Mouse (Mus musculus) thymus, adult 2 months (tissue): ENCODE measurements around the gene Tmem132e. TPM values are rescaled to one million over a fixed set of nuclear protein-coding genes. Genes with fewer than 3 reads are reported as not detected.

ENCODE experiments used
- DNase-seq: peaks from one replicate; pipeline ENCODE4 v3.0.0; 2021
- H3K27ac ChIP-seq: fragments of 200-500 bp; 2 replicates; pipeline ENCODE4 v1.5.1; 2012; ENCODE audit warnings: low read length, control low read depth; ENCODE audit not compliant: control insufficient read depth, insufficient read depth
- H3K27me3 ChIP-seq: fragments of 200-500 bp; 2 replicates; pipeline ENCODE4 v1.6.1; 2012; ENCODE audit warnings: mild to moderate bottlenecking, low read length, moderate library complexity, mixed read lengths; ENCODE audit not compliant: control insufficient read depth, insufficient read depth
- H3K36me3 ChIP-seq: fragments of 200-500 bp; 2 replicates; pipeline ENCODE4 v1.6.1; 2012; ENCODE audit warnings: mild to moderate bottlenecking, low read length, moderate library complexity; ENCODE audit not compliant: control insufficient read depth, insufficient read depth
- H3K4me1 ChIP-seq: fragments of 200-500 bp; replicated peaks from 2 replicates; pipeline ENCODE4 v1.6.1; 2012; ENCODE audit warnings: low read length; ENCODE audit not compliant: control insufficient read depth, insufficient read depth
- H3K4me3 ChIP-seq: fragments of 200-500 bp; 2 replicates; pipeline ENCODE4 v1.5.1; 2012; ENCODE audit warnings: mild to moderate bottlenecking, low read length, control low read depth, moderate library complexity; ENCODE audit not compliant: control insufficient read depth, insufficient read depth
- CTCF ChIP-seq: fragments of 200-500 bp; IDR thresholded peaks from 2 replicates; pipeline ENCODE4 v1.5.1; 2012; ENCODE audit warnings: mild to moderate bottlenecking, control low read depth, low read length, moderate library complexity, borderline replicate concordance; ENCODE audit not compliant: control insufficient read depth, poor library complexity, insufficient read depth; ENCODE audit errors: extremely low read depth
- POLR2A ChIP-seq: fragments of 200-500 bp; IDR thresholded peaks from 2 replicates; pipeline ENCODE4 v1.6.1; 2012; ENCODE audit warnings: mild to moderate bottlenecking, low read length, control low read depth, moderate library complexity; ENCODE audit not compliant: control insufficient read depth, poor library complexity, insufficient read depth; ENCODE audit errors: extremely low read depth
- WGBS: fragments of 180-500 bp; shearing (Covaris S2); methylation state at CpG from one replicate; pipeline ENCODE4 v1.1.7; 2018; 5-methylcytosine and 5-hydroxymethylcytosine counted together
- polyA plus RNA-seq: library from polyadenylated mRNA; depleted of rRNA; stranded (reverse); fragments of >200 nt; gene quantifications from 2 replicates; pipeline ENCODE4 v1.2.3, GENCODE M21; 2012

The Tmem132e gene
- polyA plus RNA-seq, 1 experiment = 0.13 TPM

DNA sequence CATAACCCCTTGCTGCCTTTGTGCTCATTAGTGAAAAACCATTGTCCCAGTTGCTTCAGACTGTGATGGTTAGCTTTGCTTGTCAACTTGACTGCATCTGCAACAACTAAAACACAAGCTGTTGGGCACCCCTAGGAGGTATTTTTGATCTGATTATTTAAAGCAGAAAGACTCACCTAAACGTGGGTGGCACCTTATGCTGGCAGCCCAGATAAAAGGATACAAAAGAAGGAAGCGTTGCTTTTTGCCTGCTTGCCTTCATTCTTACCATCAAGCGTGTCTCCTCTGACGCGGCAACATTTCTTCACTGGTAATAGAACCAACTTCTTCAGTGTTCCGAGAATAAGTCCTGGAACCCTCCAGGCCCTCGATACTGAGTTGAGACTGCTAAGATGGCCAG is 72.6 kb downstream of the Tmem132e start:
- H3K27ac ChIP-seq = no peak overlapping the region
- no peaks in the 10 kb centered on the region for H3K4me1 ChIP-seq
- H3K27me3 ChIP-seq = no peaks in the 10 kb centered on the region
- no peak for DNase-seq
- TF ChIP-seq POLR2A = no peak
- TF ChIP-seq CTCF = no peak
- 85% methylated on average over 7 of the region's 7 CpGs for WGBS
- no peak overlapping the region for H3K4me3 ChIP-seq
- H3K36me3 ChIP-seq = no peaks in the 10 kb centered on the region

DNA sequence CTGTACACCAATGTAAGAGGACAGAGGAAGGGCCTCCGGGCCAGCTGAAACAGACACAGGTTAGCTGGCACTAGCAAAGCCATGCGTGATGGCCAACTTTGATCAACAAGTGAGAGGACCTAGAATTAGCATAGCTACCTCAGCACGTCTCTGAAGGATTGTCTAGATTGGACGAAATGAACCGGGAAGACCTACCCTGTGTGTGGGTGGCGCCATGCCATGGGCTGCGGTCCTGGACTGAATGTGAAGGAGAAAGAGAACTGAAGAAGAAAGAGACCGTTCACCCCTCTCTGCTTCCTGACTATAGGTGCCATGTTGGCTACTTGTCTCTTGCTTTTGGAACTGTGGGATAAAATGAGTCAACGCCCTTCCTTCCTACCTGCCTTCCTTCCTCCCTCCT is 76.8 kb downstream of the Tmem132e start:
- 93% methylated on average over 9 of the region's 9 CpGs for WGBS
- H3K36me3 ChIP-seq = no peaks in the 10 kb centered on the region
- no peaks in the 10 kb centered on the region for H3K4me1 ChIP-seq
- no peaks in the 10 kb centered on the region for H3K27me3 ChIP-seq
- no peak overlapping the region for H3K4me3 ChIP-seq
- H3K27ac ChIP-seq = no peak overlapping the region
- TF ChIP-seq POLR2A (no peak), CTCF (no peak)
- no peak for DNase-seq

GRCm38 (mm10) chr11:82467218-82467617 is 78.5 kb downstream of the Tmem132e start:
- Histone ChIP-seq H3K4me3 (no peak overlapping the region), H3K27ac (no peak overlapping the region), H3K36me3 (no peaks in the 10 kb centered on the region), H3K27me3 (no peaks in the 10 kb centered on the region), H3K4me1 (no peaks in the 10 kb centered on the region)
- TF ChIP-seq CTCF (no peak), POLR2A (no peak)
- 87% methylated on average over 7 of the region's 7 CpGs for WGBS
- no peak for DNase-seq

DNA sequence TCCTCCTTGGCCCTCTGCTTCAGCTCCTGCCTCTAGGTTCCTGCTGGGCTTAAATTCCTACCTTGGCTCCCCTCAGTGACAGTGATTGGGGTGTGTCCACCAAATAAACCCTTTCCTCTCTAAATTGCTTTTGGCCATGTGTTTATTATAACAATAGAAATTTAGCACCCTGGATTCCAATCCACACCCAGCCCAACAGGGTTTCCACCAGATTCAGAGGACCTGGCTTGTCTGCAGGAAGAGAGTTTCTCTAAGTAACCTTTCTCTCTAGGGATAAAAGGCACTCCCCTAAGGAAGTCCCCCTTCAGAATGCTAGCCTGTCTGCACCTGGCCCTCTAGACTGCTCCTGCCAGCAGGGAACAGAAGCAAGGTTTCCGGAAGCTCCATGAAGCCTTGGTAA is 82.4 kb downstream of the Tmem132e start:
- Histone ChIP-seq H3K27me3 (no peaks in the 10 kb centered on the region), H3K27ac (no peak overlapping the region), H3K36me3 (no peaks in the 10 kb centered on the region), H3K4me3 (no peak overlapping the region), H3K4me1 (no peaks in the 10 kb centered on the region)
- no peak for TF ChIP-seq CTCF
- no peak for TF ChIP-seq POLR2A
- DNase-seq = no peak
- WGBS = 93% methylated on average over 1 of the region's 1 CpGs

GRCm38 (mm10) chr11:82473137-82473621 is 84.5 kb downstream of the Tmem132e start:
- 59% methylated on average over 12 of the region's 12 CpGs for WGBS
- Histone ChIP-seq H3K36me3 (no peaks in the 10 kb centered on the region), H3K27me3 (no peaks in the 10 kb centered on the region), H3K4me1 (no peaks in the 10 kb centered on the region), H3K4me3 (no peak overlapping the region), H3K27ac (no peak overlapping the region)
- DNase-seq = no peak
- TF ChIP-seq CTCF (no peak), POLR2A (no peak)

DNA sequence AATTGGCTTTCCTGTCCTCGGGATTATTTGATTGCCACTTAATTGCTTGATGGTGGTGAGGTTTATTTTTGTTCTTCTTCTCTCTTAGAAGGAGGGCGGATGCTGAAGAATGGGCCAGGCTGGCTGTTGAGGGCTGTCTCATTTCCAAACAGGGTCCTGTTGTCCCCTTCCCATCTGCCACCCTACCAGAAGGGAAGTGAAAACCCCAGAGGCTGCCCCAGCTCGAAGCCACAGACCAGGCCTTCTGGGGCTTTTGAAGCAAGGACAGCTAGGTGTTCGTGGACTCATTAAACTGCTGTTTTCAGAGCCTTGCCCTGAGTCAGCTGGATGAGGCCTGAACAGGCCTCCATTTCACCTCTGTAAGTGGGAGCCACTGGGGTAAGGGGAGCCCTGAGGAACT is 87.4 kb downstream of the Tmem132e start:
- no peak for TF ChIP-seq CTCF
- no peak for TF ChIP-seq POLR2A
- no peak for DNase-seq
- H3K4me3 ChIP-seq = no peak overlapping the region
- no peaks in the 10 kb centered on the region for H3K36me3 ChIP-seq
- 40% methylated on average over 4 of the region's 4 CpGs for whole genome bisulfite sequencing
- H3K4me1 ChIP-seq = no peaks in the 10 kb centered on the region
- no peaks in the 10 kb centered on the region for H3K27me3 ChIP-seq
- H3K27ac ChIP-seq = no peak overlapping the region

- Histone ChIP-seq H3K4me1 (no peaks in the 10 kb centered on the region), H3K27me3 (no peaks in the 10 kb centered on the region), H3K27ac (no peak overlapping the region), H3K4me3 (no peak overlapping the region), H3K36me3 (no peaks in the 10 kb centered on the region)
- TF ChIP-seq CTCF = no peak
- TF ChIP-seq POLR2A = no peak
- WGBS = 94% methylated on average over 3 of the region's 3 CpGs
- DNase-seq = no peak
Observed at GRCm38 (mm10) chr11:82477412-82477811, 88.7 kb downstream of the Tmem132e start.
